Mouse (Mus musculus) heart, adult 2 months (tissue): ENCODE measurements at regions not wholly inside any gene's neighbourhood (a gene's known extent, or its start where the extent isn't known, plus 50 kb on each side); places are given as distances from the start of the nearest gene placed in this dataset.

Experiments used
- CTCF ChIP-seq: fragments of 200-600 bp; IDR thresholded peaks from 2 replicates; pipeline ENCODE4 v1.8.1; 2022; ENCODE audit warnings: antibody characterized with exemption, mild to moderate bottlenecking, moderate library complexity
- EP300 ChIP-seq: fragments of 200-500 bp; IDR thresholded peaks from 2 replicates; pipeline ENCODE4 v1.6.1; 2011; ENCODE audit warnings: low read depth, low read length, control low read depth; ENCODE audit not compliant: insufficient read depth
- POLR2A ChIP-seq: fragments of 200-500 bp; IDR thresholded peaks from 2 replicates; pipeline ENCODE4 v1.6.1; 2011; ENCODE audit warnings: mild to moderate bottlenecking, low read depth, low read length, control low read depth; ENCODE audit not compliant: insufficient read depth

- TF ChIP-seq CTCF = no peak
- TF ChIP-seq EP300 = no peak
- TF ChIP-seq POLR2A = no peak
Measured at GRCm38 (mm10) chr2:129894906-129895305, 94.6 kb downstream of the Stk35 start.
